Mouse (Mus musculus): ENCODE results near the gene Tgfbr3. TPM values are rescaled to one million over a fixed set of nuclear protein-coding genes. Genes with fewer than 3 reads are reported as not detected.

Tgfbr3 gene
- polyA plus RNA-seq, 1 experiment = 20.7 TPM

DNA sequence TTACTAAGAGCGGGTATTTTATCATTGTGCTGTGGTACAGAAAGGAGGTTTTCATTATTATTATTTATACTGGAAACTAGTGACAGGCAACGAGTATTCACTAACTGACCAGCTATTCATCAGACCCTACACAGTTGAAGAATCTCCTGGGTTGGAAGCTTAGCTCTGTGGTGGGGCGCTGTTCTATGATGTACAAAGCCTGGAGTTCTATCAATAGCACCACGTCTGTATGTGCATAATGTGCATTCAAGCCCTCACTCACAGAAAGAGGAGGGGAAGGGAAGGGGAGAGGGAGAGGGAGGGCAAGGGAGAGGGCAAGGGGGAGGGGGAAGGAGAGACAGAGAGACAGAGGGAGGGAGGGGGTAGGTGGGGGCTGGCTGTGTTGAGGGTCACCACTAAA is 215.1 kb downstream of the Tgfbr3 start:
- DNase-seq = no peak
- no peak overlapping the region for H3K27ac ChIP-seq (ENCODE audit: control insufficient read depth, insufficient read depth, low read length)
- WGBS = 89% methylated on average over 4 of the region's 4 CpGs

DNA sequence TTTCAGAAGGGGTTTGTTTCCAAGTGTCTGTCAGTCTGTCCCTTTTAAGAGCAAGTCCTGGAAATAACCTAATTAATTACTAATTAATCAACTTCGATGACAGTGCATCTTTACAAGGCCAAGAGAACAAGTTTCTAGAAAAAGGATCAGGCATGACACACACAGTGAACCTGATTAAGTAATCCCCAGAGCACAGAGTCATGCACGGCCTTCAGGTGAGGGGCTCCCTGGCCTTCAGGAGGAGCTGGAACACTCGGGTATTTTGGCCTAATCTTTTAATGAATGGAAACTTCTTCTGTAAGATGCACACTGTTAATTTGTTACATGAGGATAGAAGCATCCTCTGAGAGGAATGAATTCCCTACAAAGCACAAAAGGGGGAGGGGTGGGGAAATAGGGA is 215.9 kb downstream of the Tgfbr3 start:
- no peak for TF ChIP-seq POLR2A (IDR thresholded peaks at IDR 0.05; ENCODE audit: control insufficient read depth, extremely low read depth, insufficient read depth, low read length, poor library complexity)
- no peak for TF ChIP-seq CTCF (IDR thresholded peaks at IDR 0.05; ENCODE audit: borderline replicate concordance, control insufficient read depth, extremely low read depth, insufficient read depth, low read length, poor library complexity)
- Histone ChIP-seq H3K27ac (ENCODE audit: control insufficient read depth, insufficient read depth, low read length) (no peak overlapping the region), H3K27me3 (ENCODE audit: control insufficient read depth, insufficient read depth, low read length) (no peaks in the 10 kb centered on the region), H3K4me1 (replicated peaks; ENCODE audit: control insufficient read depth, insufficient read depth, low read length) (no peaks in the 10 kb centered on the region), H3K4me3 (ENCODE audit: control insufficient read depth, insufficient read depth, low read length) (no peak overlapping the region), H3K36me3 (ENCODE audit: control insufficient read depth, insufficient read depth, low read length) (no peaks in the 10 kb centered on the region)
- whole genome bisulfite sequencing = 88% methylated on average over 3 of the region's 3 CpGs
- no peak for DNase-seq

More for the DNA sequence above, 215.1 kb downstream of the Tgfbr3 start:
- Histone ChIP-seq H3K4me3 (ENCODE audit: control insufficient read depth, insufficient read depth, low read length) (no peak overlapping the region), H3K4me1 (replicated peaks; ENCODE audit: control insufficient read depth, insufficient read depth, low read length) (peaks cover 5% of the 10 kb centered on the region), H3K27me3 (ENCODE audit: control insufficient read depth, insufficient read depth, low read length) (no peaks in the 10 kb centered on the region), H3K36me3 (ENCODE audit: control insufficient read depth, insufficient read depth, low read length) (no peaks in the 10 kb centered on the region)
- TF ChIP-seq CTCF (IDR thresholded peaks at IDR 0.05; ENCODE audit: borderline replicate concordance, control insufficient read depth, extremely low read depth, insufficient read depth, low read length, poor library complexity) = no peak
- TF ChIP-seq POLR2A (IDR thresholded peaks at IDR 0.05; ENCODE audit: control insufficient read depth, extremely low read depth, insufficient read depth, low read length, poor library complexity) = no peak

DNA sequence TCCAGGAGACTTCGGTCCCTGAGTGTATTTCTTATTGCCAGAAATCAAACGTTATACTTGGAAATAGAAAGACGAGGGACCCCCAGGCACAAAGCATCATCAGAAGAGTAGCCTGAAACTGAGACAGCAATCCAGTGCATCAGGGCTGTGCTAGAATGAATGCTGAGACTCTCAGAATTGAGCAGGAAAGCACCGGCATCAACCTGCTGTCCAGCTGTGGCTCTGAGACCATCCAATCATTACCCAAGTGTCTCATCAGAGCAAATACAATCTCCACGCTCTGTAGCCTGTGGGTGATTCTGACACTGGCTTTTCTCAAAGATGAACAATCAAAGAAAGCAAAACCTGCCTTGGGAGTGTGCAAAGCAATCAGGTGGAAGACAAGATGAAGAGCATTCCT is 221.3 kb downstream of the Tgfbr3 start:
- Histone ChIP-seq H3K4me1 (replicated peaks; ENCODE audit: control insufficient read depth, insufficient read depth, low read length) (no peaks in the 10 kb centered on the region), H3K27me3 (ENCODE audit: control insufficient read depth, insufficient read depth, low read length) (no peaks in the 10 kb centered on the region), H3K4me3 (ENCODE audit: control insufficient read depth, insufficient read depth, low read length) (no peak overlapping the region), H3K36me3 (ENCODE audit: control insufficient read depth, insufficient read depth, low read length) (no peaks in the 10 kb centered on the region), H3K27ac (ENCODE audit: control insufficient read depth, insufficient read depth, low read length) (no peak overlapping the region)
- no peak for DNase-seq
- TF ChIP-seq CTCF (IDR thresholded peaks at IDR 0.05; ENCODE audit: borderline replicate concordance, control insufficient read depth, extremely low read depth, insufficient read depth, low read length, poor library complexity) = no peak
- no peak for TF ChIP-seq POLR2A (IDR thresholded peaks at IDR 0.05; ENCODE audit: control insufficient read depth, extremely low read depth, insufficient read depth, low read length, poor library complexity)
- WGBS = 94% methylated on average over 5 of the region's 5 CpGs

DNA sequence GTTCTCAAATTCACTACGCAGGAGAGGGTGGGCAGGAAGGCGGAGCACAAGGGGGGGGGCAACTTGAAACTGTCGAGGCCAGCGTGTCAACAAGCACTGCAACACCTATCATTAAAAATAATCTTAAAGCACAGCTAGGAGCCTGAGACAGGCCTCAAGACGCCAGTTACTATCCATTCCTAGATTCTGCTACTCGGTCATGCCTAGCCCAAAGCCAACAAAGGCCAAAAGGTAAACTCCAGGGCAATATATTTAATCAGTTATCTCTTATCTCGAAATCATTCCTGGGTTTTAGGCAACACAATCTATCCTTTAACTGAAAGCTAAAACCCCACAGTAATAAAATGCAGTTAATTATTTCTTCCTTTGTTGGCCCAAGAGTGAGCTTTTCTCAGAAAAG is 221.9 kb downstream of the Tgfbr3 start:
- Histone ChIP-seq H3K4me1 (replicated peaks; ENCODE audit: control insufficient read depth, insufficient read depth, low read length) (no peaks in the 10 kb centered on the region), H3K27me3 (ENCODE audit: control insufficient read depth, insufficient read depth, low read length) (no peaks in the 10 kb centered on the region), H3K36me3 (ENCODE audit: control insufficient read depth, insufficient read depth, low read length) (no peaks in the 10 kb centered on the region), H3K4me3 (ENCODE audit: control insufficient read depth, insufficient read depth, low read length) (no peak overlapping the region), H3K27ac (ENCODE audit: control insufficient read depth, insufficient read depth, low read length) (no peak overlapping the region)
- DNase-seq = no peak
- TF ChIP-seq CTCF (IDR thresholded peaks at IDR 0.05; ENCODE audit: borderline replicate concordance, control insufficient read depth, extremely low read depth, insufficient read depth, low read length, poor library complexity) (no peak), POLR2A (IDR thresholded peaks at IDR 0.05; ENCODE audit: control insufficient read depth, extremely low read depth, insufficient read depth, low read length, poor library complexity) (no peak)
- WGBS = 89% methylated on average over 7 of the region's 7 CpGs

- Histone ChIP-seq H3K4me1 (replicated peaks; ENCODE audit: control insufficient read depth, insufficient read depth, low read length) (peaks cover 3% of the 10 kb centered on the region), H3K36me3 (ENCODE audit: control insufficient read depth, insufficient read depth, low read length) (no peaks in the 10 kb centered on the region), H3K27me3 (ENCODE audit: control insufficient read depth, insufficient read depth, low read length) (no peaks in the 10 kb centered on the region), H3K27ac (ENCODE audit: control insufficient read depth, insufficient read depth, low read length) (no peak overlapping the region), H3K4me3 (ENCODE audit: control insufficient read depth, insufficient read depth, low read length) (no peak overlapping the region)
- TF ChIP-seq CTCF (IDR thresholded peaks at IDR 0.05; ENCODE audit: borderline replicate concordance, control insufficient read depth, extremely low read depth, insufficient read depth, low read length, poor library complexity) (no peak), POLR2A (IDR thresholded peaks at IDR 0.05; ENCODE audit: control insufficient read depth, extremely low read depth, insufficient read depth, low read length, poor library complexity) (no peak)
- 95% methylated on average over 5 of the region's 5 CpGs for WGBS
- no peak for DNase-seq
Measured at GRCm38 (mm10) chr5:107064922-107065321, 224.5 kb downstream of the Tgfbr3 start.

GRCm38 (mm10) chr5:107062229-107062852 is 227.1 kb downstream of the Tgfbr3 start:
- no peak for DNase-seq
- Histone ChIP-seq H3K27me3 (ENCODE audit: control insufficient read depth, insufficient read depth, low read length) (no peaks in the 10 kb centered on the region), H3K4me3 (ENCODE audit: control insufficient read depth, insufficient read depth, low read length) (no peak overlapping the region), H3K27ac (ENCODE audit: control insufficient read depth, insufficient read depth, low read length) (no peak overlapping the region), H3K36me3 (ENCODE audit: control insufficient read depth, insufficient read depth, low read length) (no peaks in the 10 kb centered on the region), H3K4me1 (replicated peaks; ENCODE audit: control insufficient read depth, insufficient read depth, low read length) (peaks cover 3% of the 10 kb centered on the region)
- TF ChIP-seq POLR2A (IDR thresholded peaks at IDR 0.05; ENCODE audit: control insufficient read depth, extremely low read depth, insufficient read depth, low read length, poor library complexity) = no peak
- no peak for TF ChIP-seq CTCF (IDR thresholded peaks at IDR 0.05; ENCODE audit: borderline replicate concordance, control insufficient read depth, extremely low read depth, insufficient read depth, low read length, poor library complexity)
- 88% methylated on average over 12 of the region's 12 CpGs for WGBS

GRCm38 (mm10) chr5:107059514-107059913 is 229.9 kb downstream of the Tgfbr3 start:
- Histone ChIP-seq H3K4me1 (replicated peaks; ENCODE audit: control insufficient read depth, insufficient read depth, low read length) (peaks cover 3% of the 10 kb centered on the region), H3K4me3 (ENCODE audit: control insufficient read depth, insufficient read depth, low read length) (no peak overlapping the region), H3K27me3 (ENCODE audit: control insufficient read depth, insufficient read depth, low read length) (no peaks in the 10 kb centered on the region), H3K36me3 (ENCODE audit: control insufficient read depth, insufficient read depth, low read length) (no peaks in the 10 kb centered on the region), H3K27ac (ENCODE audit: control insufficient read depth, insufficient read depth, low read length) (no peak overlapping the region)
- 63% methylated on average over 5 of the region's 5 CpGs for WGBS
- no peak for TF ChIP-seq CTCF (IDR thresholded peaks at IDR 0.05; ENCODE audit: borderline replicate concordance, control insufficient read depth, extremely low read depth, insufficient read depth, low read length, poor library complexity)
- no peak for TF ChIP-seq POLR2A (IDR thresholded peaks at IDR 0.05; ENCODE audit: control insufficient read depth, extremely low read depth, insufficient read depth, low read length, poor library complexity)
- no peak for DNase-seq
